Mouse (Mus musculus) right cerebral cortex, postnatal 10 days (tissue): Measurements from ENCODE around the gene Slf1.
"Not testable (repeated sequence)": the region's sequence is repeated elsewhere in the genome, so short reads cannot be mapped to it uniquely, and the experiment has no call there.

ENCODE experiments used
- DNase-seq, 2 experiments: peaks; one replicate each; pipeline ENCODE4 v3.0.0; 2021; ENCODE audit warnings: low spot score in 2 of 2

The Slf1 gene

GRCm38 (mm10) chr13:77134931-77135620, at the start of gene Slf1, which contains the start of gene 2210408I21Rik:
Gene Slf1 (minus strand): TSS chr13:77135473.
Gene 2210408I21Rik (plus strand): TSS chr13:77135540.
- DNase-seq, result peak; percentile 95

GRCm38 (mm10) chr13:77177931-77178330, 42.7 kb upstream of the Slf1 start:
- no peak for DNase-seq

GRCm38 (mm10) chr13:77140890-77141289, 5.6 kb upstream of the Slf1 start:
- DNase-seq, result no peak

- DNase-seq, result no peak
Observed at GRCm38 (mm10) chr13:77135621-77135981, 328 bp upstream of the Slf1 start.

- DNase-seq, result no peak
Observed at GRCm38 (mm10) chr13:77131132-77131531, 4.1 kb downstream of the Slf1 start.

GRCm38 (mm10) chr13:77128240-77128639, 7.0 kb downstream of the Slf1 start:
- DNase-seq, result no peak

- DNase-seq, result no peak
Observed at GRCm38 (mm10) chr13:77125159-77125558, 10.1 kb downstream of the Slf1 start.

GRCm38 (mm10) chr13:77118695-77119094, 16.6 kb downstream of the Slf1 start:
- no peak for DNase-seq

GRCm38 (mm10) chr13:77107734-77108133, 27.5 kb downstream of the Slf1 start:
- no peak for DNase-seq

GRCm38 (mm10) chr13:77092876-77093275, 42.4 kb downstream of the Slf1 start:
- not testable (repeated sequence) for DNase-seq

GRCm38 (mm10) chr13:77072030-77072429, 63.2 kb downstream of the Slf1 start:
- DNase-seq, result no peak

- no peak for DNase-seq
Observed at GRCm38 (mm10) chr13:77068847-77069246, 66.4 kb downstream of the Slf1 start.

- no peak for DNase-seq
Observed at GRCm38 (mm10) chr13:77063221-77063620, 72.1 kb downstream of the Slf1 start.

GRCm38 (mm10) chr13:77049736-77050135, 85.5 kb downstream of the Slf1 start:
- DNase-seq, result no peak

GRCm38 (mm10) chr13:77048461-77048860, 86.8 kb downstream of the Slf1 start:
- DNase-seq, result peak; percentile 57 to 80

- peak; percentile 51 to 72 for DNase-seq
Observed at GRCm38 (mm10) chr13:77047179-77047931, 87.9 kb downstream of the Slf1 start.

GRCm38 (mm10) chr13:77046416-77046815, 88.9 kb downstream of the Slf1 start:
- DNase-seq, result peak; percentile 46 to 59

- DNase-seq, result no peak
Observed at GRCm38 (mm10) chr13:77045375-77045774, 89.9 kb downstream of the Slf1 start.

GRCm38 (mm10) chr13:77043375-77043774, 91.9 kb downstream of the Slf1 start:
- no peak for DNase-seq

- DNase-seq, result no peak
Observed at GRCm38 (mm10) chr13:77029594-77029993, 105.7 kb downstream of the Slf1 start.

- no peak for DNase-seq
Observed at GRCm38 (mm10) chr13:77018851-77019250, 116.4 kb downstream of the Slf1 start.

GRCm38 (mm10) chr13:77003684-77004083, 131.6 kb downstream of the Slf1 start:
- no peak for DNase-seq

GRCm38 (mm10) chr13:77002628-77003027, 132.6 kb downstream of the Slf1 start:
- DNase-seq, result no peak
